In genomic region chr17:42883769-42884168, GRCm38 (mm10) we compare ENCODE assay signal across 10 mouse cellular contexts. TPM values are rescaled to one million over a fixed set of nuclear protein-coding genes. Genes with fewer than 3 reads are reported as not detected.
DNase-seq lines count a peak whose midpoint lies in the region; ATAC-seq and TF ChIP-seq lines count a peak whose summit lies in the region.
"Had no signal": no experiment of that assay in that cellular context is flagged by ENCODE, and none has a peak within 500 bp of the region (broad histone marks: within the 10 kb centered on the region; RNA-seq: fewer than 3 reads in every experiment).

No protein-coding gene starts in this region.

- 77% methylated on average over 8 of the region's 8 CpGs for WGBS in lung, embryonic 16.5 days
- WGBS in embryonic facial prominence, embryonic 15.5 days: 83% methylated on average over 8 of the region's 8 CpGs
- 53% methylated on average over 8 of the region's 8 CpGs for WGBS in liver, postnatal 0 days (ENCODE audit: insufficient replicate concordance)

- no peaks in the 10 kb centered on the region for H3K36me3 ChIP-seq in lung, embryonic 16.5 days (ENCODE audit: control insufficient read depth, insufficient read depth, low read length)
- no peaks in the 10 kb centered on the region for H3K36me3 ChIP-seq in embryonic facial prominence, embryonic 15.5 days
- H3K36me3 ChIP-seq in liver, postnatal 0 days (replicated peaks; ENCODE audit: insufficient read depth, low read length): no peaks in the 10 kb centered on the region
- H3K36me3 ChIP-seq: forebrain, embryonic 12.5 days had no signal

- no peak for DNase-seq in lung, postnatal 14 days
- peak; percentile 62 for DNase-seq in liver, postnatal 0 days
- DNase-seq in yolk sac, embryonic 10.5 days (ENCODE audit: low spot score): peak; percentile 50
- no peak for DNase-seq in right cerebral cortex, postnatal 25 days
- no peak for DNase-seq in cerebellum, adult 18-20 months
- DNase-seq: cerebellum, adult 9-11 months; right cerebral cortex, postnatal 4 days had no signal

- H3K4me2 ChIP-seq in lung, embryonic 16.5 days (ENCODE audit: low read depth, low read length): no peak overlapping the region
- no peak overlapping the region for H3K4me2 ChIP-seq in embryonic facial prominence, embryonic 15.5 days (replicated peaks)
- peak overlapping the region; percentile 35 for H3K4me2 ChIP-seq in liver, postnatal 0 days (ENCODE audit: low read depth, low read length)
- H3K4me2 ChIP-seq: forebrain, embryonic 12.5 days had no signal

- no peak overlapping the region for H3K9ac ChIP-seq in lung, embryonic 16.5 days (ENCODE audit: low read length)
- no peak overlapping the region for H3K9ac ChIP-seq in embryonic facial prominence, embryonic 15.5 days
- H3K9ac ChIP-seq in liver, postnatal 0 days (replicated peaks): 0 out of 2 replicates have a peak overlapping the region, but pooled peaks have one; percentile 22
- H3K9ac ChIP-seq: forebrain, embryonic 12.5 days had no signal

- TF ChIP-seq CTCF in liver, postnatal 0 days (IDR thresholded peaks at IDR 0.05; ENCODE audit: low read depth): peak; percentile 55

- peaks cover 15% of the 10 kb centered on the region for H3K4me1 ChIP-seq in lung, embryonic 16.5 days (replicated peaks; ENCODE audit: control insufficient read depth, insufficient read depth, low read length)
- H3K4me1 ChIP-seq in embryonic facial prominence, embryonic 15.5 days: 0 out of 2 replicates have a peak, but pooled peaks cover 4% of the 10 kb centered on the region
- H3K4me1 ChIP-seq in liver, postnatal 0 days (ENCODE audit: insufficient read depth): peaks cover 18% of the 10 kb centered on the region
- H3K4me1 ChIP-seq: forebrain, embryonic 12.5 days had no signal

- 0 out of 2 replicates have a peak, but pooled peaks have one; percentile 37 for TF ChIP-seq EP300 in liver, postnatal 0 days (IDR thresholded peaks at IDR 0.05; ENCODE audit: low read depth)

- no peak overlapping the region for H3K4me3 ChIP-seq in lung, embryonic 16.5 days (ENCODE audit: low read length)
- no peak overlapping the region for H3K4me3 ChIP-seq in embryonic facial prominence, embryonic 15.5 days (replicated peaks)
- peak overlapping the region; percentile 4 for H3K4me3 ChIP-seq in liver, postnatal 0 days (ENCODE audit: low read depth, low read length)
- H3K4me3 ChIP-seq: forebrain, embryonic 12.5 days had no signal

- H3K27ac ChIP-seq in lung, embryonic 16.5 days (ENCODE audit: low read length): no peak overlapping the region
- 0 out of 2 replicates have a peak overlapping the region, but pooled peaks have one; percentile 19 for H3K27ac ChIP-seq in embryonic facial prominence, embryonic 15.5 days (replicated peaks)
- peak overlapping the region; percentile 41 for H3K27ac ChIP-seq in liver, postnatal 0 days (ENCODE audit: low read depth)
- H3K27ac ChIP-seq: forebrain, embryonic 12.5 days had no signal

- H3K27me3 ChIP-seq in lung, embryonic 16.5 days (ENCODE audit: control insufficient read depth, insufficient read depth, low read depth, low read length): no peaks in the 10 kb centered on the region
- no peaks in the 10 kb centered on the region for H3K27me3 ChIP-seq in embryonic facial prominence, embryonic 15.5 days
- H3K27me3 ChIP-seq in liver, postnatal 0 days (ENCODE audit: insufficient read depth, low read length): no peaks in the 10 kb centered on the region
- H3K27me3 ChIP-seq: forebrain, embryonic 12.5 days had no signal

- H3K9me3 ChIP-seq in lung, embryonic 16.5 days (ENCODE audit: control insufficient read depth, low read length): no peaks in the 10 kb centered on the region
- no peaks in the 10 kb centered on the region for H3K9me3 ChIP-seq in embryonic facial prominence, embryonic 15.5 days (replicated peaks)
- peaks cover 4% of the 10 kb centered on the region; the same call in 1 of the 2 replicates for H3K9me3 ChIP-seq in liver, postnatal 0 days (ENCODE audit: low read length)
- H3K9me3 ChIP-seq: forebrain, embryonic 12.5 days had no signal

- peak; percentile 19; the same call in 1 of the 2 replicates for ATAC-seq in lung, embryonic 16.5 days (ENCODE audit: low read depth)
- ATAC-seq in embryonic facial prominence, embryonic 15.5 days (ENCODE audit: insufficient number of reproducible peaks, low FRiP score, low TSS enrichment, low read depth): no peak
- peak; percentile 87 for ATAC-seq in liver, postnatal 0 days

RNA-seq across cellular contexts. Expression of gene Cd2ap, which starts 7.3 kb away (rescaled TPM):
- 24.2 TPM in 2 replicates for polyA plus RNA-seq in lung, embryonic 16.5 days (2015; fragmentation: Nextera tagmentation; extraction: Ambion mirVana)
- polyA plus RNA-seq in embryonic facial prominence, embryonic 15.5 days (2015; fragmentation: Nextera tagmentation; extraction: Ambion mirVana): 23.5 and 26.4 TPM in 2 replicates
- 8.9 and 9.2 TPM in 2 replicates for polyA plus RNA-seq in liver, postnatal 0 days (2015; fragmentation: Nextera tagmentation; extraction: Ambion mirVana)

Comparison
In these comparisons a context has a peak if more than half of its experiments do, and no peak if none do; other contexts are left out.
1. DNase-seq: peak in liver, postnatal 0 days (single experiment) and yolk sac, embryonic 10.5 days (single experiment); none in lung, postnatal 14 days (single experiment), right cerebral cortex, postnatal 25 days (single experiment) and cerebellum, adult 18-20 months (0 of 2).